Mouse (Mus musculus): ENCODE data around the gene Sft2d2. TPM values are rescaled to one million over a fixed set of nuclear protein-coding genes. Genes with fewer than 3 reads are reported as not detected.

Gene Sft2d2
- polyA plus RNA-seq, 1 experiment from 2014 or later = 10.4 TPM

DNA sequence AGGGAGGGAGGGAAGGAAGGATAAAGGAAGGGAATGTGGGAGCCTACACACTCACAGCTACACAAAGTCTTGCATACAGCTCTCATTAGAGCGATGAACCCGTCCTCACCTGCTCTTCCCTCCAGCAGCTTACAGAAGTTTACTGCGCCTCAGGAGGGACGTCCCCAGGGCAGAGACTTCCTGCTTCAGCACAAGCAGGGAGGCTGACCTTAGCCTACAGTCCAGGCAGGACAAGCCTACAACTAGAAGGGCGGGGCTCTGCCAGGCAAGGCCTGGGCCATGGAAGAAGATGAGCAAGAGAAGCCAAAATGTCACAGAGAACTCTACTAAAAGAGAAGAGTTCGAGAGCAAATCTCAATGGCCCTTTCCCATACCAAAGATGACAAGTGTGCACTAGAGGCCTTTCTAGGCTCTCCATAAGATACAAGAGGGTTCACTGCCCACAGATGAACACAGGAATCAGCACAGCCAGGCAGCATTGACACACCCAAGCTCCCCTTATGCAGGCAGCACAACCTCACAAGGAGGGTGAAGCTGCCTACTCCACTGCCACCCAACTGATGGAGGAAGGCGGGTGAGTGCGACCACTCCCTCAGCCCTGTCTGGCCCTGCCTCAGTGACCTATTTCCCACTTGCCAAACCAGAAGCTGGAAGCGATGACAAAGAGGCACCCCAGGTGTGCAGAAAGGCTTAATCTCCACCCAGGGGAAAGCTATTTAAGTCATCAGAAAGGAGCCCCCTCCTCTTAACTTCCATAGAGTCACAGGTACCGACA, 5.2 kb downstream of the Sft2d2 start:
- Histone ChIP-seq H3K27me3 (peaks cover 4% of the 10 kb centered on the region), H3K36me3 (no peaks in the 10 kb centered on the region)
- 70% methylated on average over 9 of the region's 10 CpGs for WGBS

DNA sequence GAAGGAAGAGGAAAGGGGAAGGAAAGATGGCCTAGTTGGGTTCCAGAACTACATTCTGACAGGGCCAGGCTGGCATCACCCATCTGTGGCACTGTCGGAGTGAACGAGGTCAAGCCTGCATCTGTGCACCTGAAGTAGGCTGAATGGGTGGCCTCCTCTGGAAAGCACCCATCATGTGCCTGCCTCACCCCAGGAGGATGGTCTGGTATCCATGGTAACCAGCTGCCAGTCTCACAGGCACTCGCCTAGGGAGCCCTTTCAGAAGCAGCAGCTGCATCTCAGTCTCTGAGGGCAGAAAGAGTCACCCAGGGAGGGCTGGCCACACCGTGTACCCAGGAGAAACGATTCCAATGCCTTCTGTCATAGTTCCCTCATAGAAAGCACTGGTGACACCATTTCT, 6.9 kb downstream of the Sft2d2 start:
- no peak overlapping the region for H3K9ac ChIP-seq (replicated peaks)
- no peaks in the 10 kb centered on the region for H3K27me3 ChIP-seq
- ATAC-seq (ENCODE audit: low FRiP score, low read depth) = no peak
- peaks cover 13% of the 10 kb centered on the region for H3K4me1 ChIP-seq
- H3K36me3 ChIP-seq = no peaks in the 10 kb centered on the region
- no peak overlapping the region for H3K4me2 ChIP-seq (replicated peaks)
- H3K4me3 ChIP-seq = no peak overlapping the region
- WGBS = 42% methylated on average over 5 of the region's 5 CpGs
- no peak overlapping the region for H3K27ac ChIP-seq (replicated peaks)
- H3K9me3 ChIP-seq = no peaks in the 10 kb centered on the region

More for the DNA sequence above, 5.2 kb downstream of the Sft2d2 start:
- H3K9me3 ChIP-seq = no peaks in the 10 kb centered on the region
- ATAC-seq (ENCODE audit: low FRiP score, low read depth) = no peak
- no peak overlapping the region for H3K4me3 ChIP-seq
- H3K4me1 ChIP-seq = peaks cover 17% of the 10 kb centered on the region
- no peak overlapping the region for H3K4me2 ChIP-seq (replicated peaks)
- no peak overlapping the region for H3K27ac ChIP-seq (replicated peaks)
- H3K9ac ChIP-seq (replicated peaks) = no peak overlapping the region

DNA sequence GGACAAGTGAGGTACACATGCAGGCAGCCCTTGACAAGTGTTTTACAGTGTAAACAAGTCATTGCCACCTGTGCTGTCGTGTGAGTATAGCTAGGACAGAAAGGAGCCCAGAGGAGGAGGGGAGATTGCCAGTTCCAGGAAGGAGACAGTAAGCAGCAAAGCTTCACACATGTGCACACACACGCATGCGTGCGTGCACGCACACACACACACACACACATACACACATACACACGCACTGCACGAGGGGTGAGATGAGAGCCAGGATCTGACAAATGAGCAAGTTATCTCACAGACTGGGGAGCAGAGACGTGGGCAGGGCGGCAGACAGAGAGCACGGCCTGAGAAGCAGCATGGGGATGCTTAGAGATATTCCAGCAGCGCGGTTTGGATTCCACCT, 7.7 kb downstream of the Sft2d2 start:
- WGBS = 79% methylated on average over 12 of the region's 12 CpGs
- ATAC-seq (ENCODE audit: low FRiP score, low read depth) = no peak
- no peaks in the 10 kb centered on the region for H3K9me3 ChIP-seq

DNA sequence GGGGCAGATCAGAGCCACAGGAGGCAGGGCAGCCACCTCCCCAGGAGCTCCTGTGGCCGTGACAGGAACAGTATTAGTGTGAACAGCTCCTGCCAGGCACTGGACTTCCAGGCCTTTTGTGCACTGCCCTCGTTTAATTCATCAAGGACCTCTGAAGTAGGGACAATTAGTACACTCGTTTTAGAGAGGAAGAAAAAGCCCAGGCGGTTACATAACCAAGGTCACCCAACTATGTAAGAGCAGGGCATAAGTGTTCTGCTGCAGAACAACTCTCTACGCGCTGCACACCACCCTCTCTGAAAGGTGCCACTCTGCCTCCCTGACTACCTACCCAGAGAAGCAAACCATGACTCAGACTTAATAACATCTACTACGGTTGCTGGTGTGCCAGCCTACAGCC, 9.1 kb downstream of the Sft2d2 start:
- no peaks in the 10 kb centered on the region for H3K36me3 ChIP-seq
- no peak overlapping the region for H3K27ac ChIP-seq (replicated peaks)
- H3K9me3 ChIP-seq = no peaks in the 10 kb centered on the region
- no peak overlapping the region for H3K9ac ChIP-seq (replicated peaks)
- ATAC-seq (ENCODE audit: low FRiP score, low read depth) = no peak
- H3K4me2 ChIP-seq (replicated peaks) = no peak overlapping the region
- peaks cover 13% of the 10 kb centered on the region for H3K4me1 ChIP-seq
- WGBS = 75% methylated on average over 7 of the region's 7 CpGs
- H3K27me3 ChIP-seq = no peaks in the 10 kb centered on the region
- no peak overlapping the region for H3K4me3 ChIP-seq

More for the DNA sequence above, 7.7 kb downstream of the Sft2d2 start:
- H3K4me3 ChIP-seq = no peak overlapping the region
- H3K27me3 ChIP-seq = no peaks in the 10 kb centered on the region
- H3K9ac ChIP-seq (replicated peaks) = no peak overlapping the region
- no peak overlapping the region for H3K4me2 ChIP-seq (replicated peaks)
- H3K36me3 ChIP-seq = no peaks in the 10 kb centered on the region
- peaks cover 13% of the 10 kb centered on the region for H3K4me1 ChIP-seq
- H3K27ac ChIP-seq (replicated peaks) = no peak overlapping the region

DNA sequence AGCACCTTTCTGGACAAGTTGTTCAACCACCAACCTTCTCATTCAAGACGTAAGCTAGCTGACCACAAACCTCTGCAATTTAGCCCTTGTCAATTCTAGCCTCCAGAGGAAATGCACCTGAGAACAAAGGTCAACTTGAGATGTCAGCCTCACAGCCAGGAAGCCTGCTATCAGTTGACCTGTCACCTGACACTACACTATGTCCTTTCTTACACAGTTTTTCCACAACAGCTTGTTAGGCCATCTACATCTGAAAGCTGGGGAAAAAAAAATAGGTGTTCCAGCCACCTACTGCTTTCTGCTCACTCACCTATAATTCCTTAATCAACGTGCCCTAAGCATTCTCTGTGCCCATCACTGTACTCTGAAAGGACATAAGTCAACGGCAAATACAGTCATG, 10.1 kb downstream of the Sft2d2 start:
- no peak overlapping the region for H3K27ac ChIP-seq (replicated peaks)
- no peaks in the 10 kb centered on the region for H3K9me3 ChIP-seq
- no peaks in the 10 kb centered on the region for H3K27me3 ChIP-seq
- no peak overlapping the region for H3K4me2 ChIP-seq (replicated peaks)
- H3K36me3 ChIP-seq = no peaks in the 10 kb centered on the region
- H3K9ac ChIP-seq (replicated peaks) = no peak overlapping the region
- H3K4me1 ChIP-seq = peaks cover 13% of the 10 kb centered on the region
- no peak for ATAC-seq (ENCODE audit: low FRiP score, low read depth)
- H3K4me3 ChIP-seq = no peak overlapping the region
- WGBS = 90% methylated on average over 3 of the region's 3 CpGs

DNA sequence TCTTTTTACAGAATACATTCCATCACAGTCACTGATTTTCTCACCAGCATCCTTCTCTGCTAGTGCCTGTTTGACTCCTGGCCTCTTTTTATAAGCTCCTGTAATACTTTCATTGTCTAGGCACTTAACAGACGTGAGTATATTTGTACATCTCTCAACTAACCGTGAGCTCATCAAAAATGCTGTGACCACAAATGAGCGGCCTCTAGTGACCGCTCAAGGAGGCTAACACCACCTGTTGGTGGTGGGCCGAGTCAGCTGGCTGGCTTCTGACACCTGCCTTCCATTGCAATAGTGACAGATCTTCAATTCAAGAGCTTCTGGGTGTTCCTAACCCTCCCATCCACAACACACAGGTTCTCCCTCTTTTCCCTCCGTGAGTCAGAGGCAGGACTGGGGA, 10.8 kb downstream of the Sft2d2 start:
- no peak overlapping the region for H3K27ac ChIP-seq (replicated peaks)
- 79% methylated on average over 6 of the region's 6 CpGs for WGBS
- no peaks in the 10 kb centered on the region for H3K9me3 ChIP-seq
- H3K4me2 ChIP-seq (replicated peaks) = no peak overlapping the region
- peaks cover 13% of the 10 kb centered on the region for H3K4me1 ChIP-seq
- no peak overlapping the region for H3K9ac ChIP-seq (replicated peaks)
- H3K36me3 ChIP-seq = no peaks in the 10 kb centered on the region
- H3K27me3 ChIP-seq = no peaks in the 10 kb centered on the region
- H3K4me3 ChIP-seq = no peak overlapping the region
- ATAC-seq (ENCODE audit: low FRiP score, low read depth) = no peak

DNA sequence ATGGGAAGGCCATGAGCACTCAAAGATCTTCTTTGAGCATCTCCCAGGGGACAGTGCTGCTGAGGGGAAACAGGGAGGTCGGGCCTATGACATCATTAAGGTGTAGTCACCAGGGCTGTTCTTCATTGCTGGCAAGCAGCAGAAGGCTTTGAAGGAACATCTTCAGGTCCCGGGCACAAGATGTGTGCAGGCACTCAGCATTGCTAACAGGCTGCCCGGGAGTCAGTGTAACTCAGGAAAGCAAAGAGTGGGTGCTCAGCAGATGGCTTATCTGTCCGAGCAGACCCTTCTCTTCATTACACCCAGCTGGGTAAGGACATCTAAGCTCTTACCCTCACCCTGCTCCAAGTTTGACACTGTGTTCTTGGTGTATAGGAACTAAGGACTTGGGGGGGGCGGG, 14.9 kb downstream of the Sft2d2 start:
- no peak overlapping the region for H3K27ac ChIP-seq (replicated peaks)
- WGBS = 87% methylated on average over 5 of the region's 5 CpGs
- no peaks in the 10 kb centered on the region for H3K4me1 ChIP-seq
- no peak overlapping the region for H3K9ac ChIP-seq (replicated peaks)
- ATAC-seq (ENCODE audit: low FRiP score, low read depth) = no peak
- no peaks in the 10 kb centered on the region for H3K36me3 ChIP-seq
- H3K27me3 ChIP-seq = no peaks in the 10 kb centered on the region
- H3K4me2 ChIP-seq (replicated peaks) = no peak overlapping the region
- no peak overlapping the region for H3K4me3 ChIP-seq
- H3K9me3 ChIP-seq = no peaks in the 10 kb centered on the region

DNA sequence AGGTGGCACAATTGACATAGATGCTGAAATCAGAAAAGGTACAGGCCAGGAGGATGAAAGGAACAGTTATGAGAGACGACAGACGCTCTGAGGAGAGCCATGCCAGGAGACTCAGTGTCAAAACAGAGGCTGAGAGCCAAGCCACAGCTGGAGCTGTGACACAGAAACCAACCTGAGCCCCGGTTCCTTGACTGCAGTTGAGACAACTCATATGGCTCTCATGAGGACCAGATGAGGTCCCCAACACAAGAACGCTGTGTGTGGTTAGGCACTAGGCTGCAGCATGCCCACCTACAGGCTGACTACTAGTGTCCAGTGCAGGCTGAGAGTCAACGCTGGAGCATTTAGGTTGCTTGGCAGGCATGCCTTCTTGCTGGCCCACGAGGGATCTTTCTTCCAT, 16.2 kb downstream of the Sft2d2 start:
- no peak overlapping the region for H3K9ac ChIP-seq (replicated peaks)
- H3K27me3 ChIP-seq = no peaks in the 10 kb centered on the region
- H3K4me3 ChIP-seq = no peak overlapping the region
- no peaks in the 10 kb centered on the region for H3K36me3 ChIP-seq
- H3K27ac ChIP-seq (replicated peaks) = no peak overlapping the region
- H3K9me3 ChIP-seq = no peaks in the 10 kb centered on the region
- H3K4me1 ChIP-seq = no peaks in the 10 kb centered on the region
- no peak for ATAC-seq (ENCODE audit: low FRiP score, low read depth)
- 83% methylated on average over 6 of the region's 6 CpGs for WGBS
- H3K4me2 ChIP-seq (replicated peaks) = no peak overlapping the region

DNA sequence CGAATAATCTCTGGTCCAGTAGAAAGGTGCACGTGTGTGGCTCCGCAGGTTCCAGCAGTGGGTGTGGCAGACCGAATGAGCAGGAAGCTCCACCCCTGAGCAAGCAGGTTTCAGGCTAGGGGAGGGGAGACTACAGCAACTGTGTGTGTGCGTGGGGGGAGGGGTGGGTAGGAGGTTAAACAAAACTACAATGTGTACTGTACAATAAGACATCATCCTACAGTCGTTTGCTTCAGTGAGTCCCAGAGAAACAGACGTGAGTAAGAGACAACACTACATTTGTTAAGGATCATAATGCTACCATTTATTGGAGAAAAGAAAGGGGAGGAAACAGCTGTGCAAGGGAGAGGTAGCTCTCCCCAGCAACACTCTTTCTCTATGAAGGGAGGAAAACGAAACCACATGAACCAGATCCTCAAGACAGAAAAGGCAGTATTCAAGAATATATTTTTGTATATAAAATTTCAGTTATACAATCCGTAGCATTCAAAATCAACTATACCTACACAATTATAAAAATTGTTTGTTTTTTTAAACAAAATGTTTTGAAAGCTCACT, 20.1 kb downstream of the Sft2d2 start:
- H3K27me3 ChIP-seq = no peaks in the 10 kb centered on the region
- 78% methylated on average over 9 of the region's 9 CpGs for WGBS
- no peaks in the 10 kb centered on the region for H3K9me3 ChIP-seq
- H3K27ac ChIP-seq (replicated peaks) = no peak overlapping the region
- H3K4me1 ChIP-seq = no peaks in the 10 kb centered on the region
- H3K4me3 ChIP-seq = no peak overlapping the region
- H3K4me2 ChIP-seq (replicated peaks) = no peak overlapping the region
- H3K9ac ChIP-seq (replicated peaks) = no peak overlapping the region
- no peaks in the 10 kb centered on the region for H3K36me3 ChIP-seq
- ATAC-seq (ENCODE audit: low FRiP score, low read depth) = no peak

DNA sequence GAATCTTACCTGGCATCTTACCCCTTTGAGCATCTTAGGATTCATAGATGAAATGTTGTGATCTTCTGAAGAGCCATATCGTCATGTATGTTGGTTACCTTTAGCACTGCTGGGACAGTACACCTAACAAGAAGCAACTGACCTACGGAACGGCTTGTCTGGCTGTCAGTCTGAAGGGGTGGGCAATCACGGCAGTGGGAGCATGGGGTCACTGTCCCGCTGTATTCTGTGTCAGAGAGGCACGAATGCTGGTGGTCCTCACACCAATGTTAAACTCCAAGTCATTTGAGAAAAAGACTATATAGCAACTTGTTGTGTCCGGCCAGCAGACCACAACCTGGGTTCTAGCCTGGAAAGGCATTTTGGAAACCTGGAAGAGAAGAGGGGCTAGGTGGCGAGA, 23.0 kb downstream of the Sft2d2 start:
- Histone ChIP-seq H3K9me3 (no peaks in the 10 kb centered on the region), H3K9ac (replicated peaks) (no peak overlapping the region), H3K4me2 (replicated peaks) (no peak overlapping the region), H3K27ac (replicated peaks) (no peak overlapping the region), H3K36me3 (no peaks in the 10 kb centered on the region), H3K27me3 (no peaks in the 10 kb centered on the region), H3K4me3 (no peak overlapping the region), H3K4me1 (no peaks in the 10 kb centered on the region)
- WGBS = 78% methylated on average over 8 of the region's 8 CpGs
- ATAC-seq (ENCODE audit: low FRiP score, low read depth) = no peak

DNA sequence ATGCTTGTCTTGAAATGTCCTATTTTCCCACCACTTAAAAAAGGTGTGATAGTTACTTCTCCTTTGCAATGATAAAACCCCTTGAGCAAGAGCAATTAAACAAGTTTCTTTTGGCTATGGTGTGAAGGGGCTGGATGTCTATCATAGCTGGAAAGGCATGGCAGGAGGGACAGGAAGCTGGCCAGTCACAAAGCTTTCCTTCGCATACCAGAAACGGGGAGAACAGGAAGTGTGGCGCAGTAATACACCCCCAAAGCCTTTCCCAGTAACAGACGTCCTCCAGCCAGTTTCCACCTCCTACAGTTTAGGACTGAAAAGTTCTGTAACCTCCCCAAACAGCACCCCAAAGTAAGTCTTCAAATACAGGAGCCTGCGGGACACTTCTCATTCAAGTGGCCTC, 24.1 kb downstream of the Sft2d2 start:
- Histone ChIP-seq H3K27ac (replicated peaks) (no peak overlapping the region), H3K4me2 (replicated peaks) (no peak overlapping the region), H3K4me1 (no peaks in the 10 kb centered on the region), H3K4me3 (no peak overlapping the region), H3K36me3 (no peaks in the 10 kb centered on the region), H3K27me3 (no peaks in the 10 kb centered on the region), H3K9ac (replicated peaks) (no peak overlapping the region), H3K9me3 (no peaks in the 10 kb centered on the region)
- WGBS = 84% methylated on average over 5 of the region's 5 CpGs
- ATAC-seq (ENCODE audit: low FRiP score, low read depth) = no peak

DNA sequence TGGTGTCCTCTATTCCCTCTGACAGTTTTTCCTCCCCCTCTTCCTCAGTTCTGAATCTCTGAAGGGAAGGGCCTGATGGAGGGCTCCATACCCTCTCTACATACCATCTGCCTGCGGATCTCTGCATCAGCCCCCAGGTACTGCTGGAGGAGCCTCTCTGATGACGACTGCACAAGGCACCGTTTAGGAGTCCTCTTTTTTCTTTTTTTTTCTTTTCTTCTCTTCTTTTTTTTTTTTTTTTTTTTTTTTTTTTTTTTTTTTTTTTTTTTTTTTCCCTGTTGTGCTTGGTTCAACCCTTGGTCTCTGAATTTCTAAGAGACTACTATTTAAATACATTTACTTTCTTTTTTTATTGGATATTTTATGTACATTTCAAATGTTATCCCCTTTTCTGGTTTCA, 24.8 kb downstream of the Sft2d2 start:
- no peak overlapping the region for H3K27ac ChIP-seq (replicated peaks)
- H3K36me3 ChIP-seq = no peaks in the 10 kb centered on the region
- H3K9me3 ChIP-seq = no peaks in the 10 kb centered on the region
- H3K4me2 ChIP-seq (replicated peaks) = no peak overlapping the region
- no peaks in the 10 kb centered on the region for H3K27me3 ChIP-seq
- H3K4me1 ChIP-seq = no peaks in the 10 kb centered on the region
- no peak overlapping the region for H3K9ac ChIP-seq (replicated peaks)
- WGBS = 78% methylated on average over 3 of the region's 3 CpGs
- no peak for ATAC-seq (ENCODE audit: low FRiP score, low read depth)
- no peak overlapping the region for H3K4me3 ChIP-seq

DNA sequence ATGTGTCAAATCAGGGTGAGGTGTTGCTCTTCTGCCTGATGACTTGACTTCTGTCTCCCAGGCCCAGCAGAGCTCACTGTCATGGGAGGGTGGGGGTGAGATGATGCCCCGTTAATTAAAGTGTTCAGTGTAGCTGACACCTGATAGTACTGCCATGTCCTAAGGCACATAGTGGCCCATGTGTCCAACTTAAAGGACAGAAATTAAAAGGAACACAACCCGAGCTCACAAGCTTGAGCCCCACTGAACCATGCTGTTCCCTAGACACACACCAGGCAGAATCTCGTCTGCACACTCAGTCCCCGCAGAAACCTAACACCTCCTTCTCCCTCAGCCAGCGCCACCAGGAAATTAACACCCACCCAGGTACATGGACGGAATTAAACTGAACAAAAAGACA, 29.3 kb downstream of the Sft2d2 start:
- Histone ChIP-seq H3K27ac (replicated peaks) (no peak overlapping the region), H3K36me3 (no peaks in the 10 kb centered on the region), H3K4me3 (no peak overlapping the region), H3K4me2 (replicated peaks) (no peak overlapping the region), H3K9ac (replicated peaks) (no peak overlapping the region), H3K9me3 (no peaks in the 10 kb centered on the region), H3K4me1 (no peaks in the 10 kb centered on the region), H3K27me3 (no peaks in the 10 kb centered on the region)
- no peak for ATAC-seq (ENCODE audit: low FRiP score, low read depth)
- 75% methylated on average over 6 of the region's 6 CpGs for WGBS

All from midbrain, embryonic 12.5 days (tissue).